Mouse (Mus musculus) olfactory bulb, adult 2 months (tissue): ENCODE measurements around the gene Nutf2.

Experiments
- CTCF ChIP-seq: fragments of 200-500 bp; IDR thresholded peaks from 2 replicates; pipeline ENCODE4 v1.5.1; 2012; ENCODE audit warnings: low read depth, mild to moderate bottlenecking, low read length, moderate library complexity; ENCODE audit not compliant: insufficient read depth
- POLR2A ChIP-seq: fragments of 200-500 bp; IDR thresholded peaks from 2 replicates; pipeline ENCODE4 v1.6.1; 2012; ENCODE audit warnings: mild to moderate bottlenecking, low read depth, low read length, moderate library complexity; ENCODE audit not compliant: insufficient read depth

DNA sequence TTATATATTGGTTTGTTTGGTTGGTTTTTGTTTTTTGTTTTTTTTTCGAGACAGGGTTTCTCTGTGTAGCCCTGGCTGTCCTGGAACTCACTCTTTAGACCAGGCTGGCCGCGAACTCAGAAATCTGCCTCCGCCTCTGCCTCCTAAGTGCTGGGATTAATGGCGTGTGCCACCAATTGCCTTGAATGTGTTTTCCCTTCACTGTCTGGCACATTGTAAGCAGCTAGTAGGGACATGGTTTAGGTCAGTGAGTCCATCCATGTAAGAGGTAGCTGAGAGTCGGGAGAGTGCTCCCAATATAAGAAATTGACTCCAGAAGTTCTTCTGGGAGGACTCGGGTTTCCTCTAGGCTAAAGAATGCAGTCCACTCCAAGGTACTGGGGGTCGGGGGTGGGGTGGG lies 6.1 kb upstream of the Nutf2 start:
- TF ChIP-seq CTCF, result no peak
- no peak for TF ChIP-seq POLR2A
